Mouse (Mus musculus) hindbrain, embryonic 15.5 days (tissue): ENCODE measurements around the gene Epb41l2. TPM values are rescaled to one million over a fixed set of nuclear protein-coding genes. Genes with fewer than 3 reads are reported as not detected.
A peak's percentile ranks its signal among the peaks of the same experiment; 100 is the strongest.

Experiments used
- ATAC-seq: fragments of 200-750 bp; cut with Nextera tagmentation; 2 replicates; pipeline ENCODE4 v1.8.0; 2017; ENCODE audit warnings: low read depth, moderate number of reproducible peaks, moderate TSS enrichment; ENCODE audit not compliant: low FRiP score
- H3K27ac ChIP-seq: fragments of 300-500 bp; sonication (generic); replicated peaks from 2 replicates; pipeline ENCODE4 v1.5.1; 2015; ENCODE audit warnings: mild to moderate bottlenecking, inconsistent platforms
- H3K27me3 ChIP-seq: fragments of 300-500 bp; sonication (generic); 2 replicates; pipeline ENCODE4 v1.6.1; 2015; ENCODE audit warnings: control low read depth, inconsistent platforms
- H3K36me3 ChIP-seq: fragments of 300-500 bp; sonication (generic); 2 replicates; pipeline ENCODE4 v1.6.1; 2015; ENCODE audit warnings: control low read depth, inconsistent platforms
- H3K4me1 ChIP-seq: fragments of 300-500 bp; sonication (generic); replicated peaks from 2 replicates; pipeline ENCODE4 v1.6.1; 2015; ENCODE audit warnings: control low read depth, inconsistent platforms
- H3K4me2 ChIP-seq: fragments of 300-500 bp; sonication (generic); 2 replicates; pipeline ENCODE4 v1.6.1; 2015; ENCODE audit warnings: moderate library complexity, mild to moderate bottlenecking, inconsistent platforms
- H3K4me3 ChIP-seq: fragments of 300-500 bp; sonication (generic); 2 replicates; pipeline ENCODE4 v1.5.1; 2015; ENCODE audit warnings: mild to moderate bottlenecking, inconsistent platforms
- H3K9ac ChIP-seq: fragments of 300-500 bp; sonication (generic); 2 replicates; pipeline ENCODE4 v1.6.1; 2015; ENCODE audit warnings: inconsistent platforms
- H3K9me3 ChIP-seq: fragments of 300-500 bp; sonication (generic); 2 replicates; pipeline ENCODE4 v1.6.1; 2016; ENCODE audit warnings: control low read depth, inconsistent platforms
- WGBS: fragments of 180-500 bp; shearing (Covaris S2); methylation state at CpG from one replicate; pipeline ENCODE4 v1.1.7; 2015; 5-methylcytosine and 5-hydroxymethylcytosine counted together
- polyA plus RNA-seq: library from polyadenylated mRNA; unstranded; fragments of >200 nt; fragmentation: Nextera tagmentation; extraction: Ambion mirVana; gene quantifications from 2 replicates; pipeline ENCODE4 v1.2.1, GENCODE M21; 2015

The Epb41l2 gene
- polyA plus RNA-seq, 1 experiment from 2014 or later, result 30.5 TPM

DNA sequence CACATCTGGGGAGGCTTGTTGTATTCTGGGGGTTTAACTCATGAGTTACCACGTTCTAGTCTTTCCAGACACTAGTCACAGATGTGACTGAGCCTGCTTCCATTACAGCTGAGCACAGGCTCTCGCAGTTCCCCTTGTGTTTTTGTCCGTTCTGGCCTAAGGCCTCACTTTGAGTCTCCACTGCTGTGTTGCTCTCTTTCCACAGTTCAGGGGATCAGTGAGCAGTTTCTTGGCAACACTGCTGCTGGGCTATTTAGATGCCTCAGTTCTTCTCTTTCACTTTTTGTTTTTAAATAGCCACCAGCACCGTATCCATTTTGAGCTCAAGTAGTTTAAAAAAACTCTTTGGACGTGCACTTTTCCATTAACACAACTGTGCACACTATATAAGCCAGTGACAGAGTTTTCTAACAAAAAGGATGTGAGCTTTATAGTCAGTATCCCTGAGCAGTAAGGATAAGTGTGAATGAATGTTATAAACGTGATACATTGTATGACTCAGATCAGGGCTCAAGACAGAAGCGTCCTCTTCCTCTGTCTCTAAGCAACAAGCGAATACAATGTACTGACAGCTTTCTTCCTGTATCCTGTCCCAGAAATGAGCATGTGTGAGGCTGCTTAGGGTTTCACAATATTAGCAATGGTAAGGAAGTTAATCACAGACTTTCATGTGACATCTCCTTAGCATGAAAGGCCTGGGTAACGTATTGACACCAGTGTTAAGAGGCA is 28.1 kb upstream of the Epb41l2 start:
- Histone ChIP-seq H3K27ac (0 out of 2 replicates have a peak overlapping the region, but pooled peaks have one; percentile 3), H3K4me3 (no peak overlapping the region), H3K9ac (no peak overlapping the region), H3K36me3 (no peaks in the 10 kb centered on the region), H3K4me2 (no peak overlapping the region), H3K4me1 (no peaks in the 10 kb centered on the region), H3K9me3 (no peaks in the 10 kb centered on the region), H3K27me3 (no peaks in the 10 kb centered on the region)
- WGBS, result 54% methylated on average over 9 of the region's 9 CpGs
- no peak for ATAC-seq

DNA sequence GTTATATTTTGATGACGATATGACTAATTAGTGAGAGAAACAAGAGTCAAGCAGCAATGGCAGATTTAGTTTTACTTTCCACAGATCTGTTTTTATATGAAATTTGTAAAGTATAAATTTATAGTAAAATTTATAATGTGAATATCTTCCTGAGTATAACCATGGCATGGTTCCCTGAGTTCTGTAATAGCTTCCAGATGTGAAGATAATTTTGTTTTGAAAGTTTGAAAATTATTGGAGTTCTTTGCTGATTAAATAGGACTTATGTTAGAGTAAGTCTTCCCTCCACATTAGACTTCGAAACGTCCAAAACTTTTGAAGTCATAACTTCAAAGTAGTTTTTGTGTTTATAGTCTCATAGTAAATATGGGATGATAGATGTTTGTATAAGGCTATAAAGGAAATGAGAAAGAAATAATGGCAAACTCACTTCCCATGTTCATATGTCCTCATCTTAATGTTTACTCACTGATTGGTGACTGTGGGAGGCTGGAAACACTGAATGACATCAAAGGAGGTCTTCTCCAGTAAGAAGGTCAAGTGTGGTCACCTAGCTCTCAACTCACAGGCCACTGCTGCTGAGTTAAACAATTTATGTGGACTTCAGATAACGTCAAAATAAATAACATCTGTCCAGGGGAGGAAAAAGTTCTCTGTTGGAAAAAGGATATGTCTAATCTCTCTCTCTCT is 26.1 kb upstream of the Epb41l2 start:
- Histone ChIP-seq H3K4me3 (no peak overlapping the region), H3K36me3 (no peaks in the 10 kb centered on the region), H3K27me3 (no peaks in the 10 kb centered on the region), H3K9ac (no peak overlapping the region), H3K9me3 (no peaks in the 10 kb centered on the region), H3K4me2 (no peak overlapping the region), H3K27ac (no peak overlapping the region), H3K4me1 (no peaks in the 10 kb centered on the region)
- no peak for ATAC-seq
- WGBS, result 76% methylated on average over 4 of the region's 4 CpGs

DNA sequence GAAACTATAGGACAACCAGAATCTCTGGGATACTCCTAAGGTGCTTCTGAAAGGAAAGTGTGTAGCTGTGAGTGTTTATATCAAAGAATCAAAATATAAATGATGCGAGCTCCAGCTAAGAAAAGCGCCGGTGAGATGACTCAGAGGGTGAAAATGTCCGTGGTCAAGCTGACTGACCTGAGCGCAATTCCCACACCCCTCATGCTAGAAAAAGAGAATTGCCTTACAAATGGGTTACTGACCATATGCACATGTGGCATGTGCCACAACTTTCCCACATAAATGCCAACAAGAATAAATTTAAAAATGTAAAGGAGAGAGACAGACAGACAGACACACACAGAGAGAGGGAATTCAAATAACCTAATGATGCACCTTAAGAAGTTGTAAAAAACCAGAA is 18.9 kb upstream of the Epb41l2 start:
- Histone ChIP-seq H3K9ac (no peak overlapping the region), H3K9me3 (no peaks in the 10 kb centered on the region), H3K4me3 (no peak overlapping the region), H3K36me3 (no peaks in the 10 kb centered on the region), H3K4me2 (no peak overlapping the region), H3K4me1 (no peaks in the 10 kb centered on the region), H3K27ac (no peak overlapping the region), H3K27me3 (no peaks in the 10 kb centered on the region)
- 98% methylated on average over 5 of the region's 5 CpGs for WGBS
- ATAC-seq, result no peak

DNA sequence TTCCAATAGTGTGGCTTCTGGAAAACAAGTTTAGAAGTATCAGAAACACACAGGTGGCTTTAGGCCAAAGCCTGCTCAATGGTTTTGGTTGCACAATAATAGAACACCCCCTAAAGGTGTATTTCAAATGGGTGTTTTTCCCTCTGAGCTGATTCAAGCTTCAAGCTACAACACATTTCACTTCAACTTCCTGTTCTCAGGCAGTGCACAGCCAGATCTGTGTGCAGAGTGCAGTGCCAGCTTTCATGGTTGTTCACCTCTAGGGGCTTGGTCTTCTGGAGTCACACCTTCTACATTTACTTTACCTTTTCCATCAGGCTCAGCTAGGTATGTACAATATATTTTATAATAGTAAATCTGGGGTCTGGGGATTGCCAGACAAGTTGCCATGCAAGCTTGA is 16.8 kb upstream of the Epb41l2 start:
- H3K4me2 ChIP-seq, result no peak overlapping the region
- no peak overlapping the region for H3K4me3 ChIP-seq
- H3K27me3 ChIP-seq, result no peaks in the 10 kb centered on the region
- H3K36me3 ChIP-seq, result no peaks in the 10 kb centered on the region
- no peak overlapping the region for H3K27ac ChIP-seq
- H3K9ac ChIP-seq, result no peak overlapping the region
- no peaks in the 10 kb centered on the region for H3K4me1 ChIP-seq
- ATAC-seq, result no peak
- H3K9me3 ChIP-seq, result no peaks in the 10 kb centered on the region

DNA sequence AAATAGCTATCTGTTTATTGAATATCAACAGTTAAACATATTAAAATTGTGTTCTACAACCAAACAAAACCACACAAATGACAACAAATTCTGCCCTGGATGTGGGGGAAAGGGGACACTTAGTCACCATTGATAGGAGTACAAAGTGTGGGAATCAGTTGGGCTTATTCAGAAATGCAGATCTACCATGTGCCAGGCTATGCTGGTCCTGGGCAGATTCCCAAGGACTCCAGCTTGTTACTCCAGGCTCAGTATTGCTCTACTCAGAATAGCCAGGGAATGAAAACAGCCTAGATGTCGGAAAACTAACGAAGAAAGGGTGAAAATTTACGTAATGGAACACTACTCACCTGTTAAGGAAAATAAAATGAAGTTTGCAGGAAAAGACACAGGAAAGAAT is 5.7 kb upstream of the Epb41l2 start:
- no peaks in the 10 kb centered on the region for H3K4me1 ChIP-seq
- H3K9me3 ChIP-seq, result no peaks in the 10 kb centered on the region
- H3K27ac ChIP-seq, result no peak overlapping the region
- WGBS, result 91% methylated on average over 3 of the region's 3 CpGs
- H3K4me3 ChIP-seq, result no peak overlapping the region
- no peak overlapping the region for H3K4me2 ChIP-seq
- no peak for ATAC-seq
- H3K27me3 ChIP-seq, result no peaks in the 10 kb centered on the region
- H3K36me3 ChIP-seq, result no peaks in the 10 kb centered on the region
- no peak overlapping the region for H3K9ac ChIP-seq

DNA sequence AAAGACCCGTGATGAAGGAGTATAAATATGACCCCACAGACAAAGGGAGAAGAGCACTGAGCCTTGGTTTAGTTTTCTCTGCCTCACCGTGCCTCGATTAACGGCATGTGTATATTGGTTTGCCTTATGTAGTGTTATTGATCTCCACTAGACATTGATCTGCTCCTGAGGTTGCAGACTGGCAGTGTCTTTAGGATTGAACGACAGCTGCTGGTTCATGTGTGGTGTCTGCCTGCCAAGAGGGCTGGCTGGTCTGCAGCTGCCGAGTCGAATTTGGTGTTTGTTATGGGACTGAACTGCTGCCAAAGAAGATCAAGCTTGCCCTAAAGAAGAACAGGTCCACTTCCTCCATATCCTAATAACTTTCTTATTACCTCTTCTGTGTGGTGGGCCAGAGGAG is 5.2 kb upstream of the Epb41l2 start:
- 90% methylated on average over 7 of the region's 7 CpGs for WGBS
- no peak overlapping the region for H3K27ac ChIP-seq
- no peak overlapping the region for H3K4me2 ChIP-seq
- no peak overlapping the region for H3K9ac ChIP-seq
- no peaks in the 10 kb centered on the region for H3K27me3 ChIP-seq
- H3K9me3 ChIP-seq, result no peaks in the 10 kb centered on the region
- no peak for ATAC-seq
- H3K4me3 ChIP-seq, result no peak overlapping the region
- H3K36me3 ChIP-seq, result no peaks in the 10 kb centered on the region
- no peaks in the 10 kb centered on the region for H3K4me1 ChIP-seq

DNA sequence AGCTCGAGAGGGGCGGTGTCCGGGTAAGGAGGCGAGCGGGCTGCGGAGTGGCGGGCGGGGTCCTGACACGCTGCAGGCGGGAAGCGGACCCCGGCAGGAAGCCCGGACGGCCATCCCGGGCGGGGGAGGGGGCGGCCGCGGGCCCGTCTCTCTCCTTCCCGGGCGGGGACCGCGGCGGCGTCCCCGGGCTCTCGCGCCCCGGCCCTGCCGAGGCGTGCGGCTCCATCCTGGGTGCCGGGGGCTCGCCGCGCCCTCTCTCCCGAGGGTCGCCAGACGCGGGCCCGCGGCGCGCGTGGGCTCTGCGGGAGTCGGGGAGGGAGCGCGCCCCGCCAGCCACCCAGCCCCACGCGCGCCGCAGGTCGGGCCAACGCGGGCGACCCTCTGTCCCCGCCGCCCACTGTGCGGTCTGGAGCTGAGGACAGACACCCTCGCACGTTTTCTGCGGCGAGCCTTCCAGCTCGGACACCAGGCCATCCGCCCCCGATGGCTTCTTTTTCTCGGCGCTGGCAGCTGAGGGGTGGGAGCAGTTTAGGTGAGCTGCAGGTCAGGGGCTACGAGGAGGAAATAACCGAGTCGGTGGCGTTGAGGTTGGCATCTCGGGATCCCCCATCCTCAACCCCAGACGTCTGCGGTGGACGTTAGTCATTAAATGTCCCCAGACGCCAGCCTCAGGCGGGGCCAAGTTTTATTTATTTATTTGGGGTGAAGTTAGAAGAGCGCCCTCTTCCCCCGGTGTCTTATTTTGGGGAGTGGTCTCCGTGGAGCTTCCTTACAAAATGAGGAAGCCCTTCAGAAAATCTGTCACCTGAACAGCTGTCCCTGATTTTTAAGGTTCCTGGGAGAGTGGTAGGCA is 587 bp downstream of the Epb41l2 start:
- Histone ChIP-seq H3K4me3 (peak overlapping the region; percentile 91), H3K9ac (peak overlapping the region; percentile 77), H3K9me3 (no peaks in the 10 kb centered on the region), H3K4me1 (peaks cover 10% of the 10 kb centered on the region), H3K36me3 (no peaks in the 10 kb centered on the region), H3K27ac (peak overlapping the region; percentile 79), H3K4me2 (peak overlapping the region; percentile 87), H3K27me3 (no peaks in the 10 kb centered on the region)
- WGBS, result under 1% methylated on average over 51 of the region's 84 CpGs
- ATAC-seq, result peak; percentile 81

DNA sequence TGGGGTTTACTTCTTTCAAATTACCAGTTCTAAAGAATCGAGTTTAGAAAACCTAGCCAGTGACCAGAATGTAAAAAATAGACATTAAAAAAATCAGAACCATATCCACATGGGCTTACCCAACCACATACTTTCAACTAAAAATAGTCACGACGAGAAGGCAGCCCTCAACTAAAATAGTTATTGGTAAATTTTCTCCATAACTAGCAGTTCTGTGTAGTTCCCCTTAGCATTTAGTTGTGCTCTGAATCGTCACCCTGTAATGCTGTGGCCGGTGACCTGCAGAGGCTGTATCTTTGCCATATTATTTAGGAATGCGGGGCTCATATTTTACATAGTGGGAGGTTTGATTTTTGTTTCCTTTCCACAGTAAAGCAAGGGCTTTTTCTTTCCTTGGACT is 2.6 kb downstream of the Epb41l2 start:
- no peaks in the 10 kb centered on the region for H3K27me3 ChIP-seq
- H3K27ac ChIP-seq, result no peak overlapping the region
- H3K4me1 ChIP-seq, result peaks cover 10% of the 10 kb centered on the region
- WGBS, result 79% methylated on average over 6 of the region's 6 CpGs
- no peaks in the 10 kb centered on the region for H3K9me3 ChIP-seq
- ATAC-seq, result no peak
- H3K4me2 ChIP-seq, result peak overlapping the region; percentile 87; the same call in 1 of the 2 replicates
- H3K9ac ChIP-seq, result no peak overlapping the region
- H3K36me3 ChIP-seq, result no peaks in the 10 kb centered on the region
- H3K4me3 ChIP-seq, result no peak overlapping the region

DNA sequence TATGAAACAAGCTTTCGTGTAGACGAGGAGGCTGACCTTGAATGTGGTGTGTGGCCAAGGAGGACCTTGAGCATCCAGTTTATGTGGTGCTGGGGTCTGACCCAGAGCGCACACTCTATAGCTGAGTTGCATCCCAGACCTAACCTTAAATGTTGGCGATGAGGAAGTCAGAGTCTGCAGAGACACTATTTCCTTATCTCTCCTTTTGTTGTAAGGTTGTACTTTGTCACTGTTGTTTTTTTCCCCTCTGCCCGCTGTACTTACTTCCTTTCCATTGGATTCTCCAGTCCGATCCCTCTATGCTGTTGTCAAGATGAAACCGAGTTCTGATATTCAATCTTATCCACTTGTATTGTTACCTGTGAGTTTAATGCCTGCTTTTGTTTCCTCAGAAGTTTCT is 5.6 kb downstream of the Epb41l2 start:
- H3K4me2 ChIP-seq, result no peak overlapping the region
- peaks cover 10% of the 10 kb centered on the region for H3K4me1 ChIP-seq
- no peak overlapping the region for H3K9ac ChIP-seq
- H3K27me3 ChIP-seq, result no peaks in the 10 kb centered on the region
- H3K27ac ChIP-seq, result no peak overlapping the region
- 89% methylated on average over 7 of the region's 7 CpGs for WGBS
- H3K9me3 ChIP-seq, result no peaks in the 10 kb centered on the region
- no peaks in the 10 kb centered on the region for H3K36me3 ChIP-seq
- no peak overlapping the region for H3K4me3 ChIP-seq
- ATAC-seq, result no peak

DNA sequence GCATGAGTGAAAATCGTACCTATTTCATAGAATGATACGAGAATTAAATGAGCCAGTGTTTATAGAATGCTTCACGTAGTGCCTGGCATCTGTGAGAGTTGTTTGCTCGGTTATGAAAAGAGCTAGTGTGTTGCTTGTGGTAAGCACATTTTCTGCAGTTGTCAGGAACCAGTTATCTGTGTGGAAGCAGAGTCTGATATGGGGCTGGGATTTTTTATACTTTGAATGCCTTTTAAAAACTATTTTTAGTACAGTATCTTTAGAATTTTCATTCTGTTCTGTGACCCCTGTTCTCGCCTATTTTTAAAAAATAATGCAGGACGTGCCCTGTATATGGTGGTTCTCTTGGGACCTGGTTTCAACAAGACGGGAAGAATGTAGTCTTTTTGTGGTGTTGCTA is 6.1 kb downstream of the Epb41l2 start:
- 83% methylated on average over 7 of the region's 7 CpGs for WGBS
- ATAC-seq, result no peak

DNA sequence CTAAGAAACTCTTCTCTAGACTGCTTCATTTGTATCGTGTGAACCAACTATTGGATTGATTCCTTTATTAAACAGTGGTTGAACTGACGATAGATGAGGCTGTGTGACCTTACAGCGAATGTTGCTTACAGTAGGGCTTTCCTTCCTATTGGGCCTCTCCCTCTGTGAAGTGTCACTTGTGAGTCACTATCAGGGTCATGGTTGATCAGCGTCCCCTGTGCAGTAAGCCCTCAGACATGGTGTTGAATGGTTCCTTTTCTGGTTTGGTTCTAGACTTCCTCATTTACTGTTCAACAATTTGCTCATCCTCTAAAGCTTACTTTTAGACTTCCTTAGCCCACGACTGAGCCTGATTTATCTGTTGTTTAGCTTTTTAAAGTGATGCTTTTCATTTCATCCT is 7.1 kb downstream of the Epb41l2 start:
- Histone ChIP-seq H3K4me2 (no peak overlapping the region), H3K9me3 (no peaks in the 10 kb centered on the region), H3K9ac (no peak overlapping the region), H3K27me3 (no peaks in the 10 kb centered on the region), H3K4me3 (no peak overlapping the region), H3K27ac (no peak overlapping the region), H3K4me1 (0 out of 2 replicates have a peak, but pooled peaks cover 9% of the 10 kb centered on the region), H3K36me3 (no peaks in the 10 kb centered on the region)
- no peak for ATAC-seq
- WGBS, result 89% methylated on average over 5 of the region's 5 CpGs

More for the DNA sequence above, 6.1 kb downstream of the Epb41l2 start:
- H3K4me3 ChIP-seq, result no peak overlapping the region
- no peak overlapping the region for H3K27ac ChIP-seq
- H3K27me3 ChIP-seq, result no peaks in the 10 kb centered on the region
- no peaks in the 10 kb centered on the region for H3K9me3 ChIP-seq
- H3K4me2 ChIP-seq, result no peak overlapping the region
- no peak overlapping the region for H3K9ac ChIP-seq
- H3K4me1 ChIP-seq, result peaks cover 12% of the 10 kb centered on the region
- H3K36me3 ChIP-seq, result no peaks in the 10 kb centered on the region

DNA sequence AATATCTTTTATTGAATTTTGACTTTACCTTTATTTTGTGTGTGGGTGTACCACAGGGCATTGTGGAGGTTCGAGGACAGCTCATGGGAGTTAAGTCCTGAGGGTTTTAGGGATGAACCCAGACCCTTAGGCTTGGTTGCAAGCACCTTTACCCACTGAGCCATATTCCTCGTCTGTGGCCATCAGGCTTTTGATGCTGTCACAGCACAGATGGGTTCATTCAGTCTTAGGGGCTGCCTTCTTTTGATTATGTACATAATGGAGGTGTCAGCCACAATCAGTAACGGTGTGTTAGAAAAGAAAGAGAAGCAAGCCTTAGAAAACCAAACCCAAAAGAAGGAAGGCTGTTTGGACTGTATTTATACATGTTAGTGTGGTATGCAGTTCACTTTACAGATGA is 9.3 kb downstream of the Epb41l2 start:
- Histone ChIP-seq H3K4me3 (no peak overlapping the region), H3K4me1 (peaks cover 9% of the 10 kb centered on the region), H3K27ac (no peak overlapping the region), H3K36me3 (no peaks in the 10 kb centered on the region), H3K27me3 (no peaks in the 10 kb centered on the region), H3K9me3 (no peaks in the 10 kb centered on the region), H3K4me2 (no peak overlapping the region), H3K9ac (no peak overlapping the region)
- no peak for ATAC-seq
- WGBS, result 33% methylated on average over 3 of the region's 3 CpGs
